Mouse (Mus musculus): Measurements from ENCODE around the gene Zfp78. TPM values are rescaled to one million over a fixed set of nuclear protein-coding genes. Genes with fewer than 3 reads are reported as not detected.

The Zfp78 gene
- polyA plus RNA-seq, 1 experiment, result 0.34 TPM

DNA sequence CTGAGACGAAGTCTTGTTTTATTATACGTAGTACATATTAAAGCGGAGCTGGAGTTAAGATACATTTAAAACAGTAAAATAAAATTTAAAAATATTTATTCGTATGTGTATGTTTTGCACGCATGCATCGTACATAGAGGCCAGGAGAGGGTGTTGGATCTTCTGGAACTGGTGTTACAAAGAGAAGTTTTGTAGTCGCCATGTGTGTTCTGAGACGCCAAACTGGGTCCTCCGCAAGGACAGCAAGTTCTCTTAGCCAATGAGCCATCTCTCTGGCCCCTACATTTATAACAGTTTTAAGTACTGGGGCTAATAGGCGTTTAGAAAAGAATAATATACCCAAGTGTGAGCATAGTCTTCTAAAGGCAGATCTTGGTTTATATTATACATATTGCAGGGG, 19.0 kb upstream of the Zfp78 start:
- no peaks in the 10 kb centered on the region for H3K79me3 ChIP-seq (ENCODE audit: low read depth)
- H3K36me3 ChIP-seq (ENCODE audit: control insufficient read depth, insufficient read depth), result no peaks in the 10 kb centered on the region
- H3K27me3 ChIP-seq (ENCODE audit: control insufficient read depth, insufficient read depth, insufficient read length), result no peaks in the 10 kb centered on the region
- no peak overlapping the region for H3ac ChIP-seq (ENCODE audit: control insufficient read depth, insufficient read length, low read depth)
- no peaks in the 10 kb centered on the region for H3K79me2 ChIP-seq (ENCODE audit: control insufficient read depth, insufficient read depth)
- no peak for TF ChIP-seq CEBPB (IDR thresholded peaks at IDR 0.05; ENCODE audit: low read depth)
- no peak for TF ChIP-seq FOSL1 (IDR thresholded peaks at IDR 0.05; ENCODE audit: insufficient read depth, low read length, poor library complexity, severe bottlenecking)
- no peak for TF ChIP-seq MYOD1 (IDR thresholded peaks at IDR 0.05; ENCODE audit: control insufficient read depth, insufficient read length, low read depth)
- TF ChIP-seq MAX (IDR thresholded peaks at IDR 0.05), result no peak
- no peak for TF ChIP-seq USF1 (IDR thresholded peaks at IDR 0.05; ENCODE audit: low read depth)
- no peak for TF ChIP-seq CTCF (IDR thresholded peaks at IDR 0.05; ENCODE audit: control insufficient read depth, insufficient read depth, insufficient read length)
- TF ChIP-seq MYOG (IDR thresholded peaks at IDR 0.05; ENCODE audit: control insufficient read depth, extremely low read depth, insufficient read length), result no peak
- H3K4me3 ChIP-seq (ENCODE audit: insufficient read depth, poor library complexity, severe bottlenecking), result no peak overlapping the region

DNA sequence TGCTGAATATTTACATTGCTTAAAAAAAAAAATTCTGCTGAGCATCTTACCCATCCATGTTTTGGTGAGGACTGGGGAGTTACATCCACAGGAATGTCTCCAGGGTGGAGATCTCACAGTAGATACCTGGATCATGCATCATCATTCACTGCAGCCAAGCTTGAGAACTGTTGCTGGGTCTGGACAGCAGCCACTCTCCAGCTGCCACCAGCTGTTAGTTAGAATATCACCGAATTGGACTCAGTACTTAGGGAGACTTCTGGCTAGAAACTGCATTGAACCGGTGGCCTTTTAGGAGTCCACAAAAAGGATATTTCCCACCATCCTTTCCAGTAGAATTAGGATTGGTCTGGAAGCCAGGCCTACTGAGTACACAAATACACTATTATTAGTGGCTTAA, 5.0 kb upstream of the Zfp78 start:
- TF ChIP-seq FOSL1 (IDR thresholded peaks at IDR 0.05; ENCODE audit: insufficient read depth, low read length, poor library complexity, severe bottlenecking) (no peak), USF1 (IDR thresholded peaks at IDR 0.05; ENCODE audit: low read depth) (no peak), CTCF (IDR thresholded peaks at IDR 0.05; ENCODE audit: control insufficient read depth, insufficient read depth, insufficient read length) (no peak), MYOD1 (IDR thresholded peaks at IDR 0.05; ENCODE audit: control insufficient read depth, insufficient read length, low read depth) (no peak), MAX (IDR thresholded peaks at IDR 0.05) (no peak), CEBPB (IDR thresholded peaks at IDR 0.05; ENCODE audit: low read depth) (no peak), MYOG (IDR thresholded peaks at IDR 0.05; ENCODE audit: control insufficient read depth, extremely low read depth, insufficient read length) (no peak)
- H3K79me3 ChIP-seq (ENCODE audit: low read depth), result no peaks in the 10 kb centered on the region
- no peaks in the 10 kb centered on the region for H3K36me3 ChIP-seq (ENCODE audit: control insufficient read depth, insufficient read depth)
- H3K79me2 ChIP-seq (ENCODE audit: control insufficient read depth, insufficient read depth), result no peaks in the 10 kb centered on the region
- H3K27me3 ChIP-seq (ENCODE audit: control insufficient read depth, insufficient read depth, insufficient read length), result peaks cover 3% of the 10 kb centered on the region
- no peak overlapping the region for H3ac ChIP-seq (ENCODE audit: control insufficient read depth, insufficient read length, low read depth)
- no peak overlapping the region for H3K4me3 ChIP-seq (ENCODE audit: insufficient read depth, poor library complexity, severe bottlenecking)

DNA sequence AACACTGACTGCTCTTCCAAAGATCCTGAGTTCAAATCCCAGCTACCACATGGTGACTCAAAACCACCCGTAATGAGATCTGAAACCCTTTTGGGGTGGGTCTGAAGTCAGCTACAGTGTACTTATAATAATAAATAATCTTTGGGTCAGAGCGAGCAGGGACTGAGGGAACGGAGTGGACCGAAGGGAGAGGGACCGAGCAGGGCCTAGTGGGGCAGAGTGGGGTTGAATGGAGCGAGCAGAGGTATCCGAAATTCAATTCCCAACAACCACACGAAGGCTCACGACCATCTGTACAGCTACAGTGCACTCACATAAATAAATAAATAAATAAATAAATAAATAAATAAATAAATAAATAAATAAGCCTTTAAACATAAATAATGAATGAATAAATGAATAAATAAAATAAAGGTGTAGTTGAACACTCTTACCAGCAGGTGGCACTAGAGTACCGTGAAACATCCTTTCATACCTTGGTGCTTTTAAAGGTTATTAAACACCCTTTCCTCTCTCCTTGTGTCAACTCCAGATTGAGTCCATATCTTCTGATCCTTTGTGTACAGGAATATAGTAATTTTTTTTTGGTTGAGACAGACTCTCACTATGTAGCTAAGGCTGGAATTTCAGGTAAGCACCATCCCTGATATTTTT, 4.0 kb upstream of the Zfp78 start:
- no peaks in the 10 kb centered on the region for H3K79me2 ChIP-seq (ENCODE audit: control insufficient read depth, insufficient read depth)
- no peak overlapping the region for H3K4me3 ChIP-seq (ENCODE audit: insufficient read depth, poor library complexity, severe bottlenecking)
- no peaks in the 10 kb centered on the region for H3K79me3 ChIP-seq (ENCODE audit: low read depth)
- H3K36me3 ChIP-seq (ENCODE audit: control insufficient read depth, insufficient read depth), result no peaks in the 10 kb centered on the region
- H3ac ChIP-seq (ENCODE audit: control insufficient read depth, insufficient read length, low read depth), result no peak overlapping the region
- TF ChIP-seq CTCF (IDR thresholded peaks at IDR 0.05; ENCODE audit: control insufficient read depth, insufficient read depth, insufficient read length) (peak; percentile 10), CEBPB (IDR thresholded peaks at IDR 0.05; ENCODE audit: low read depth) (no peak), MYOG (IDR thresholded peaks at IDR 0.05; ENCODE audit: control insufficient read depth, extremely low read depth, insufficient read length) (no peak), USF1 (IDR thresholded peaks at IDR 0.05; ENCODE audit: low read depth) (no peak), MYOD1 (IDR thresholded peaks at IDR 0.05; ENCODE audit: control insufficient read depth, insufficient read length, low read depth) (no peak)
- peaks cover 3% of the 10 kb centered on the region for H3K27me3 ChIP-seq (ENCODE audit: control insufficient read depth, insufficient read depth, insufficient read length)

DNA sequence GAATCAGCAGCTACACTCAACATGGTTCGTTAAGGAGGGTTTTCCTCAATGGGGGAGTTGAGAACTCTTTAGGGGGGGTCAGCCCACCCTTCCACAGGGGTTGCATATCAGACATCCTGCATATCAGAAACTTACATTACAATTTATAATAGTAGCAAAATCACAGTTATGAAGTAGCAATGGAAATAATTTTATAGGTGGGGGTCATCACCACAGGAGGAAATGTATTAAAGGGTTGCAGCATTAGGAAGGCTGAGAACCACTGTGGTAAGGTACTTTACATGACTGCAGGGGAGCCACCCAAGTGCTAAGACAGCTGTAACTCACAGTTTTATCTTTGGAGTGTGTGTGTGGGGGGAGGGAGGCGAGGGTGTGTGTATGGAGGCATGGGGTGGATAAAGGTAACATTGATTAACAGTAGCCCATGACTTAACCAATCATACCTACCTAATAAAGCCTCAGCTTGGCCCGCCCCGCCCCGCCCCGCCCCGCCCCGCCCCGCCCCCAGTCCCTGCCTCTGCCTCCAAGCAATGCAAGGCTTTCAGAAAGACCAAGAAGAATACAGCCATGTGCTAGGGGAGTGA, 2.5 kb upstream of the Zfp78 start:
- H3K36me3 ChIP-seq (ENCODE audit: control insufficient read depth, insufficient read depth), result no peaks in the 10 kb centered on the region
- no peak overlapping the region for H3K4me3 ChIP-seq (ENCODE audit: insufficient read depth, poor library complexity, severe bottlenecking)
- H3ac ChIP-seq (ENCODE audit: control insufficient read depth, insufficient read length, low read depth), result no peak overlapping the region
- TF ChIP-seq MYOG (IDR thresholded peaks at IDR 0.05; ENCODE audit: control insufficient read depth, extremely low read depth, insufficient read length) (no peak), CEBPB (IDR thresholded peaks at IDR 0.05; ENCODE audit: low read depth) (no peak), FOSL1 (IDR thresholded peaks at IDR 0.05; ENCODE audit: insufficient read depth, low read length, poor library complexity, severe bottlenecking) (no peak), USF1 (IDR thresholded peaks at IDR 0.05; ENCODE audit: low read depth) (no peak), CTCF (IDR thresholded peaks at IDR 0.05; ENCODE audit: control insufficient read depth, insufficient read depth, insufficient read length) (no peak), MAX (IDR thresholded peaks at IDR 0.05) (no peak), MYOD1 (IDR thresholded peaks at IDR 0.05; ENCODE audit: control insufficient read depth, insufficient read length, low read depth) (no peak)
- no peaks in the 10 kb centered on the region for H3K79me2 ChIP-seq (ENCODE audit: control insufficient read depth, insufficient read depth)
- H3K27me3 ChIP-seq (ENCODE audit: control insufficient read depth, insufficient read depth, insufficient read length), result peaks cover 3% of the 10 kb centered on the region
- H3K79me3 ChIP-seq (ENCODE audit: low read depth), result peaks cover 2% of the 10 kb centered on the region

DNA sequence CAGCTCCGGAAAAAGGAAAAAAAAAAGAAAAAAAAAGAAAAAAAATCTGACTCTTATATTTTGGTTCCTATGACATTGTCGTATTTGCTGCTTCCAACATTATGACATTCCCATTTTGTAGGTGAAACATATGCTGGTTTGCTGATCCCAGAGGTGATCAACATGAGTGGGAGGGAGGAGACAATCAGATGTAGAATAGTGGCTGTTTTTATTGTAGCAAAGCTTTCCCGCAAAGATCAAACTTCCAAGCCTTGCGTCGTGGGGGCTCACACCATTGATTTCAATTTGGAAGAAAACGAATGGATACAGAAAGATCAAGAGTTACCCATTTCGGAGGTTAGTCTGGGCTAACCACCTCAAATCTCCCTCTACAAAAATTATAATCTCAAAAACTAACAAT, 1.3 kb upstream of the Zfp78 start:
- H3K36me3 ChIP-seq (ENCODE audit: control insufficient read depth, insufficient read depth), result no peaks in the 10 kb centered on the region
- TF ChIP-seq MAX (IDR thresholded peaks at IDR 0.05) (no peak), MYOG (IDR thresholded peaks at IDR 0.05; ENCODE audit: control insufficient read depth, extremely low read depth, insufficient read length) (no peak), USF1 (IDR thresholded peaks at IDR 0.05; ENCODE audit: low read depth) (no peak), CTCF (IDR thresholded peaks at IDR 0.05; ENCODE audit: control insufficient read depth, insufficient read depth, insufficient read length) (no peak), MYOD1 (IDR thresholded peaks at IDR 0.05; ENCODE audit: control insufficient read depth, insufficient read length, low read depth) (no peak), FOSL1 (IDR thresholded peaks at IDR 0.05; ENCODE audit: insufficient read depth, low read length, poor library complexity, severe bottlenecking) (no peak), CEBPB (IDR thresholded peaks at IDR 0.05; ENCODE audit: low read depth) (no peak)
- H3K79me2 ChIP-seq (ENCODE audit: control insufficient read depth, insufficient read depth), result no peaks in the 10 kb centered on the region
- H3K27me3 ChIP-seq (ENCODE audit: control insufficient read depth, insufficient read depth, insufficient read length), result peaks cover 3% of the 10 kb centered on the region
- H3K4me3 ChIP-seq (ENCODE audit: insufficient read depth, poor library complexity, severe bottlenecking), result no peak overlapping the region
- peaks cover 3% of the 10 kb centered on the region for H3K79me3 ChIP-seq (ENCODE audit: low read depth)
- no peak overlapping the region for H3ac ChIP-seq (ENCODE audit: control insufficient read depth, insufficient read length, low read depth)
